Mouse (Mus musculus) adrenal gland, adult 2 months (tissue): ENCODE data around the gene Grem2. TPM values are rescaled to one million over a fixed set of nuclear protein-coding genes. Genes with fewer than 3 reads are reported as not detected.

ENCODE experiments used
- DNase-seq: peaks from one replicate; pipeline ENCODE4 v3.0.0; 2021
- long read RNA-seq: library from polyadenylated mRNA; stranded (forward); transcript quantifications from one replicate; pipeline ENCODE4 v2.0.0, GENCODE M21; 2021
- polyA plus RNA-seq: library from polyadenylated mRNA; depleted of rRNA; stranded (reverse); fragments of >200 nt; gene quantifications from 2 replicates; pipeline ENCODE4 v1.2.3, GENCODE M21; 2012; rRNA removed
- total RNA-seq, 2 experiments: library from RNA; stranded (reverse); gene quantifications; 2 replicates each; pipeline ENCODE4 v1.2.3; 2021

Grem2 gene
- total RNA-seq (1 to 10 TPM; 1.4 to 1.8 TPM), polyA plus RNA-seq (0.74 and 0.88 TPM in 2 replicates)
- long read RNA-seq: 0 reads

DNA sequence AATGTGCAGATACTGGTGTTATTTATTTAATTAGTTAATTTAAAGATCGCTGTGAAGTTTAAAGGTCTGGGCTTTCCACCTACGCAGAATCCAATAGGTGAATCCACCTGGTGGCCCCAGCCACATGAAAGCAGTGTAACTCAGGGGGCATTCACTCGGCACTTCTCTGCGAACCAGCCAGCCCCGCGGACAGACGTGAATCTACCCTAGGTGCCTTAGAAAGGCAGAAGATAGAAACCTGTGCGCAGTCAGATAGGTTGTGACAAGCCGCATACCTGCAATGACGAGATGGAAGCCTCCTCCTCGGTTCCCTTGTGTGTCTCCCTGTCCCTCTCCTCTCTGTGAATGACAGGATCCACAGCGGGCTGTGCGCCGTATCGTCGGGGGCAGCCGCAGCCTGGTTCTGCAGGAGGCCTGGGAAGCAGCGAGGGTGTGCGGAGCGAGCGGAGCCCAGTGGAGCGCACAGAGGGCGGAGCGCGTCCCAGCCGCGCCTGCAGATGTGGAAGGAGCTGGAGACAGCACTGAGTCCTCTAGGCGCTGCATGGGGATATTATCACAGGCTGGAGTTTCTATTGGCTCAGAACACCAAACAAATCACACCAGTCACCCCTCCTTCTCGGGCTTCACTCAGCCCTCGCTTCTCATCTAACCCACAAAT, at the start of gene Grem2:
Gene Grem2 (minus strand): TSS at position 522 of the 658 bp plus-strand sequence.
- peak; percentile 33 for DNase-seq

DNA sequence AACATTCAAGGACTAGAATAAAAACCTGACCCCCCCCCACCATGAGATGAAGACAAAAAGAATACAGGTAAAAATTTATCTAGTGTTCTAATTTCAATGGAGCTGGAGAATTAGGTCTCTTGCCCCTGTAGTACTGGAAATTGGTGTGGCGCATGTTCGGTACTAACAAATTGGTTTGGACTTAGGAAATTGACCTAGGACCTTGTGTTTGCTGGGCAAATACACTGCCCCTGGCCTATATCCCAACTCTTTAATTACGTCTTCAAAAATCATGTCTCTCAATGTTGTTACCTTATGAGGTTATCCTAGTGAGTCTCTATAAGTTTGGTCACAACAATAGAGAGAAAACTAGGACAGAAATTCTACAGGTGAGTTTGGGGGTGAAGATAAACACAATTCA, 38.2 kb upstream of the Grem2 start:
- no peak for DNase-seq

DNA sequence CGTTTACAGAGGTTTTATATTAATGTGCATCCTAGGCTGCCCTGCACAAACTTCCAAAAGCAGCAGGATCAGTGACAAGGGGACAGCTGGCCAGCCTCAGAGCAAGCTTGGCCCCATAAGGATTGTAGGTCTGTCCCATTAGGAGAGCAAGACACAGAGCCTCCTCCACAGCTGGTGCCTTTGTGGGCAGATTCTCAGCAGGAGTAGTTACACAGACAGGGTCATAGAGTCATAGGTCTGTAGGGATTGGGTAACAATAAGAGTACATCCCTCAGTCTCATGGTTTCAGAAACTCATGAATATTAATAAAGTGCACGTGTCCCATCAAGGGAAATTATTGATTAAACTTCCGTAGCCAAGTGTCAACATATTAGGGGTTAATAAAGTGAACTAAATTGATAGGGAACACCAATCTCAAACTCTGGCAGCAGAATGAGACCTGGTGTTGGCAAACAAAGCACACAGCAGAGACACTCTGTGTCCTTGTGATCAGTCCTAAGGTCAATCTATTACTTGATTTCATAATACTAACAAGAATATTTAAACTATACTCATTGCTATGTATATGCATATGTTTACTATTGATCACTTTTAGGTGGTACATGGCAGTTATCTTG, 9.5 kb upstream of the Grem2 start:
- no peak for DNase-seq

DNA sequence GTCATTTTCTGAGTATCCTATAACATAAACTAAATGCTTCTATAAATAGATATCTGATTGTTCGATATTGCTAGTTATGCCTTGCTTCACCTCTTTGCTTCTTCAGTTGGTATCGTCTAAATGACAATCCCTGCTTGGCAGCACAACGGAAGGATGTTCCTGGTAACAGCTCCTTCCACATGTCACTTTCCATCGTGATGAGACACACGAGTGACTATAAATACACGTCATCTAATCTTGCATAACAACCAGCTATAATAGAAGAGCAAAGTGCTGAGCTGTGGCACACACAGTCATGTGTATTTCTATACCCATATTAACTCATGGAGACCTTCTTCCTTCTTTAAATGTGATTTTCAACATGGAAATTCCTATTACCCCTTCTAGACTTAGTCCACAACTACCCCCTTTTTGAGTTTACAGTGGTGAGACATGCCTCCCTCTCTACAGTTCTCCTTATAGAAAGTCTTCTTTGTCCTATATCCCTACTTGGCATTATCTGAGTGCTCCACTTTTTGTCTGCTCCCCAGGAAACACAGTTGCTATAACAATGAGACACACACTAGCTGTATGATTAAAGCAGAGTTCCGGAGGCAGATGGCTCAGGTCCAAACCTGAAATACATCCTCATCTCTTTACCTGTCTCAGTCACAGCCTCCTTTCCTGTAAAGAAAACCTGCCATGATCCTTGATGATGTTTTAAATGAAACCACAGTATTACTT, 8.0 kb upstream of the Grem2 start:
- no peak for DNase-seq

DNA sequence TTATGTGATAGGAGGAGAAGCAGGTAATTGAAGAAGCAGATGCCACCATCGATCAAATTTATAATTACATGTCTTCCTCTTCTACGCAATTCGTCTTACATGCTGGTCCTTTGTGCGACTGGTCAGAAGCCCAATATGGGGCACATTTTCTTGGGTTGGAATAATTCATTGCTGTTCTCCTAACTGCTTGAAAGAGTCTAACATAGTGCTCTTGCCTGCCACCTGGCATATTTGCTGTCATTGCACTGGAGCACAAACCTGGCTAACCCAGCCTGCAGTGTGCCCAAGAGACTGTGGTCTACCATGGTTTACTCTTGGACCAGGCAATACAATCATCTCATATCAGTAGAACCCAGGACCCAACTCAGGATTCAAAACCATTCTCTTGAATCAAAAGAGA, 2.7 kb downstream of the Grem2 start:
- no peak for DNase-seq

DNA sequence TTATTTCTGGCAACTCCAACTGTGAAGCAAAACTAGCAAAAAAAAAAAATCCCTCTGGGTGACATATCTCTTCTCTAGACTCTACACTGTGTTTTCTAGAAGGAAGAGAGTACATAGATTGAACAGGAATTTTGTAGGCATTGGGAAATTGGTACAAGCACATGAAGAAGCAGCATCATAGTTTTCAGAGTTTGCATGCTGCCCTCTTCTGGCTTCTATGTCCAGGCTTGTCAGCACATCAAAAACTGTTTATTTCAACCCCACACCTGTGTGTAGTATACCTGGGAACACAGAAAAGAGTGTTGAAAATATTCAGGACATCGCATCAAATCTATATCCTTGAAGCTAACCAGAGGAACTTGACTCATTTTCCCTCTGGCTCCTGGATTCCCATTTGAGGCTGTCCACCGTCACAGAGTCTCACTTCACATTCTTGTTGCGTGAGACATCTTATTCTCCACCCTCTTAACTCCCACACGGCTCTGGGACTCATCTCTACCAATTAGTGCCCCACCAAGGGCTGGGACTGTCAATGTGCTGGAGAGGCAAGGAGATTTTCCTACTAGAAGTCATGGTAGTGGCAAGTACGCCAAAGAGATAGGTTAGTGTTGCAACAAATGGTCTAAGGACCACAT, 3.3 kb downstream of the Grem2 start:
- DNase-seq: no peak

DNA sequence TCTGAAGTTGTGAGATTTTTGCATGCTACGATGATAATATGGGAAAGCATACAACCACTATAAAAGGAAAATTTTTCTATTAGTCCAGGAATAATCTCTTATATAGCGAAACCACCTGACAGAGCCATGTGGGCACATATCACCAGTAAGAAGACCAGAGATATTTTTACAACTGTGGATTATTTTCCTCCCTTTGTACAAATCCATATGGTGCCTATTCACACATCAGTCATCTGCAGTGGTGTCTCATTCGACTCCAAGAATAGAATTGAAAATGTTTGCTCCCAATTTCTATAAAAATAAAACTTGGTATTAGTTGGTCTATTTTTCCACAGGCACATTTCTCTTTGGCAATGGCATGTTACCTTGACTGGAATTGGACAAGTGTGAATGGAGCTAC, 11.8 kb downstream of the Grem2 start:
- no peak for DNase-seq

DNA sequence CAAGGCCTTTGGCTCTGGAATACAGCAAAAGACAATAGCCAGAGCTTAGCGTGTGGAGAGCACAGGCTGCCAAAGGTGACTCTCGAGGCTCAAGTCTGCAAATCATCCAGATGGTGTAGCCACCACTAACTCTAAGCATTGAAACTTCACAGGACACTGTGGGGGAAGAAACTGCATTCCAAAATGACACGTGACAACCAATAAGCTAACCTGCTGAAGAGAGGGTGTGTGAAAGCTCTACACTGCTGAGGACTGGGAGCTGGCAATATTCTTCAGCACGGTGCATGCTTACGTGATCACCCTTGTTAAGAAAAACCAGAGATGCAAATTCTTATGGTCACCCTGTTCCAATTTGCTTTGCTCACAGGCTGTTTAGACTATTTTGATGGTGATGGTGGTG, 13.4 kb downstream of the Grem2 start:
- no peak for DNase-seq

DNA sequence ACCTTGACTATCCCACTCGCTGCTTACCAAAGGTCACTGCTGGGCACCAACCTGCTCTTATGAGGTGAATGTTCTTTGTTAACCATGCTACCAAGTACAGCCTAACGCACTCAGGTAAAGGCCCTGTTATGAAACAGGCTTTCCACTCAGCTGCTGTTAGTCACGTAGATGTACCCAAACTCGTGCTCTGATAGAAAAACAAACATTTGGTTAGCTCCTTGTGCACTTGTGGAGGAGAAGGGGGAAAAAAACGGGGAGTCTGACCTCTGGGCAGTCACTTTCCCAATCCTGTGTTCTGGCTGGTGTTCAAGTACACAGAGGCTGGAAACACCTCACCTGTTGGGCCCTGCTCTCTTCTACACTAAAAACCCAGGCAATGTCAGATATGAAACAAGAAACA, 14.0 kb downstream of the Grem2 start:
- peak; percentile 5 for DNase-seq

DNA sequence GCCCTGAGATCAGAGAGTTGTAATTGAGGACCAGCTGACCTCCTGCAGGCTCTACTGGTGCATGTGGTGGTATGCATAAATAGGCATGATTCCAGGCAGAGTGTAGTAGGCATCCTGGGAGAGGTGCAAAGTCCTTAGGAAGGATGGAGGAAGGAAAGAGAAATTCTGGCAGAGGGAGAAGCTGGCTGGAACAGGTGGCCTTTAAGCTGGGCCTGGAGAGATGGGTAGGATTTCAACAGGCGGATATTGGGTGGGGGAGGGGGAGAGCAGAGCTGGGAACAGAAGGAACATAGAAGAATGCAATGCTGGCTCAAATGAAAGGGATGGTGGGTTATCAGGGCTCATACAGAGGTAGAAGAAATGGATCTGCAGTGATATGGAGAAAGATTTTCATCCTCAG, 18.9 kb downstream of the Grem2 start:
- DNase-seq: no peak

DNA sequence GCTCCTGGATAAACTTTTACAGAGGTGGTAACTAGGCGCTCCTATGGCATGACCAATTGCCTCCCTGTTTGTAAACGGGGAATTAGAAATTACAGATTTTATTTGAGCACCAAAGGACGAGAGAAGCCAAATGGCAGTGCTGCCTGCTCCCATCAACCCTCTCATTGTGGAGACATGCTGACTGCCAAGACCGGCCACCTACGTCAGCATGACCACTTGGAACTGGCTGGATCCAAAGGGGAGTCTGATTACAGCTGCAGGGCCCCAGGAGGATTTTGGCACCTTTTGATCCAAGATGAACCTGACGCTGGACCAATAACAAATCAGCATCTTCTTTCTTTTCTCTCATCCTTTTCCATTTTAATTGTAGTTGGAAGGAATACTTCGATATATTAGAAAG, 29.1 kb downstream of the Grem2 start:
- DNase-seq: no peak

DNA sequence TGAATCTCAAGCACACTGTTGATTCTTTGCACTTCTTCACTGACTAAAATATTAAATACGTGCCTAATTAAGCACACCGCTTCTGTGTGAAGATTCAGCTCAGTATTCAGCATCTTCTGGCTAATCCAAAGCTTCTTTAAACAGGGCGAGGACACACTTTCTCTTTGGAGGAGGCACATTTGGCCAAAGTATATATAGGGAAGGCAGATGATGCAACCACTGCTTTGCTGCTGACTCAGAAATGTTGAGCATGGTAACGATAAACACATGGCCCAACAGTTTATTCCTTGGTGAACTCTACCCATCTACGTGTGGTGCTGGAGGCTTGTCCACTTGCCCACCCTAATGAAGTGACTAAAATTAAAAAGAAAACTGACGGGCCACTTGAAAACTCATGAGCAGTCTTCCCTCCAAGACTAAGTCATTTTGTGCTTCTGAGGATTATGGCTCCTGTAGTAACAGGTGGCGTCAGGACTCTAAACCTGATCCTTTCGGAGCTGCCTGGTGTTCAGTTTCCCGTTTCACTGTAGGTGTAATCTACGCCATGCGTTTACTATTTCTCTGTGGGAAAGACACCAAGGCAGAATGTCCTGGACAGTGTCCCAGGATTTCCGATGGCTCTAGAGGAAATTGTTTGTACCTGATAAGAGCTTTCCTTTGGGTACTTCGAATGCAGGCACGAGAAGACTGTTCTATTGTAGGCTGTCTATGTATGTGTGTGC, 32.8 kb downstream of the Grem2 start:
- no peak for DNase-seq

DNA sequence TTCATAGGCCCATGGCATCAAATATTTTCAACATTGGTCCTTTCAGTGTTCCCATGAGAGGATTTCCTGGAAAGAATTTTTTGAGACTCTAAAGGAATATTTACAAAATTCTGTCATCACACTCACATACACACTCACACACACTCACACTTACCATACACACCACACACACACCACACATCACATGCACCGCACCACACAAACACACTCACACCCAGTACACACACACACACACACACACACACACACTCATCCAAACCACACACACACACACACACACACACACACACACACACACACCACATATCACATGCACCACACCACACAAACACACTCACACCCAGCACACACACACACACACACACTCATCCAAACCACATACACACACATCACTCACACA, 33.5 kb downstream of the Grem2 start:
- no peak for DNase-seq

DNA sequence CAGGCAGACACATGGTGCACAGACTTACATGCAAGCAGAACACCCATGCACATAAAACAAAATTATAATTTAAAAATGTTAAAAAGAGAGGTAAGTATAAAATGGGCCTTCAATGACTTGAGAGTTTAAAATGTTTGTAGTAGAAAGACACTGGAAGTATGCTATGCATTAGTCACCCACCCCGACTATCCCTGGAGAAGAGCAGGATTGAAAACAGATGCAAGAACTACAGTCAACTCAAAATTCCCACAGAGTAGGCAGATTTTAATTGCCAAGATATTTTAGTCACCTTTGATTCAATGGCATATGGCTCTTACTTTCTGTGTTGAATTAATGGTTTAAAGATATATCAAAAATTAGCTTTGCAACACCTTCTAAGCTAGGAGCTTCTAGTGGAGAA, 39.1 kb downstream of the Grem2 start:
- no peak for DNase-seq

DNA sequence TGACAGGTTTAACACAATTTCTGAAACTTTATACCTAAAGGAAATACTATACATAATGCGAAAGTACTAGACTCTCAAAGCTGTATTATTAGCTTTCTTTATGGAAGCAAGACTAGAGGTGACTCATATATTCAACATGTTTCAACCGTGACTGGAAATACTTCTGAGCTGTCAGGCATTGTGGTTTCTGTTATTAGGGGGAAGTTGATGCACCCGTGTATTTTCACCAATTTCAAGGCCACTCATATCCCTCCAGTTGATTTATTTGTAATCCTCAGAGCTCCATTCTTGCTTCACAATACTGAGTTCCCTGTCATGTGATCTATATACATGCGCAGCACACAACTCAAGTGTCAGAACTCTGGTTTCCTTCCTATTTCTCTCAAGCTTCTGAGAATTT, 46.4 kb downstream of the Grem2 start:
- no peak for DNase-seq

DNA sequence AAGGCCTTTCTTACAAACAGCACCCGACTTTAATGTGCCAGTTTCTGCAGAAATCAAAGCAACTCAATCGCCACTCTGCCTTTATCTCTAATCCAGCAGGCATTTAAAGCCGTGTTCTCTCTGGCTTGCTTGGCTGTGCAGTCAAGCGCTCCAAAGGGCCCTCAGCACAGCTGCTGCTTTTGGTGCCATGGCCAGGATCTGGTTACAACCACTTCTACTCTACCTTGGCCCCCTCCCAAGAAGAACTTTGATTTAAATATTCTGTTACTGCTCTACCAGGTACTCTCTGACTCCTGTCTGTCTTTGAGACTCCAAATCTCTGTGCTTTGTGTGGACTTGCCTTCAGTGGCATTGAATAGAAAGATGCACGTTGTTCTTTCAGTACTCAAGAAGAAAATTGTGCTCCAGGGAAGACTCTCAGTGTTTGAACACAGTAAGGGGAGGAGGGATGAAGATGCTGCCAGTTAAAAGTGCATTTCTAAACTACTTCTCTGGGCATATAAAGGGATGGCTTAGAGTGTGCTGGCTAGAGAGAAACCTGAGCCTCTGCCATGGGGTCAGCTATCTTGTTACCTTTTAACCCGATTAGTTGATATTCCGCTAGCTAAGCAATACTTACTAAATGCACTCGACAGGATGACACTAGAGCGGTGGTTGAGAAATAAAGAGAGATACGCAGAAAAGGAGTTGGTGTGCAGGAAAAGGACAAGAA, 61.1 kb downstream of the Grem2 start:
- no peak for DNase-seq

DNA sequence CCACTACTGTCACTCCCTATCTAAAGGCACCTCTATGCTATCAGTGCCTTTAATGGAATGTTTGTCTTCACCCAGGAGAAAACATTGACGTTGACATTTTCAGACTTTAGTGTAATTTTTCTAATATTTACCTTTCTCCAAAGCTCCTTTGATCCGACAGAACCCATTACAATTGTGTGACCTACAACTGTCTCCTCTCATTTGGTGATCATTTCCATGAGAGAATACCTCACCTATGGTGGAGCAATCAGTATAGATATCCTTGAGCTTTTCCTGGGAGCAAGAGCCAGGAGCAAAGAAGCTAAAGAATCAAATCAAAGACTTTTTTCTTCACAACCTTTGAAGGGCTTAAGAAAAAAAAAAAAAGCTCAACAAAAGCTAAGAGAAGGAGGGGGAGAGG, 65.4 kb downstream of the Grem2 start:
- DNase-seq: no peak

DNA sequence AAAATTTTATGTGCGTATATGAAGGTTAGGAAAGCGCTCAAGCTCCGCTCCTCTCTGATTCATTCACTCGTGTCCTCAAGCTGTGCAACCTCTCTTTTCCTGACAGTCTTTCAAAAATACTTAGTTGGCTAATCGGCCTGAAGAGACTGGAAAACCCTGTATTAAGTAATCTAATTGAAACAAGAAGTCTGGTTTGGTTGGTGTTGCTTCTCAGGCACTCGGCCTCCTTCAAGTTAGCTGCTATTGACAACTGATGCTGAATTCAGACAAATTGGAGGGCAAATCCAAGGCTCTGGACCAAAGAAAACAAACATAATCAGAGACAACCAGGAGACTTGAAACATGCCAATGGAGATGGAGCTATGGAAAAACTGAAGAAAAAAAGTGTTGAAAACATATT, 76.8 kb downstream of the Grem2 start:
- no peak for DNase-seq

DNA sequence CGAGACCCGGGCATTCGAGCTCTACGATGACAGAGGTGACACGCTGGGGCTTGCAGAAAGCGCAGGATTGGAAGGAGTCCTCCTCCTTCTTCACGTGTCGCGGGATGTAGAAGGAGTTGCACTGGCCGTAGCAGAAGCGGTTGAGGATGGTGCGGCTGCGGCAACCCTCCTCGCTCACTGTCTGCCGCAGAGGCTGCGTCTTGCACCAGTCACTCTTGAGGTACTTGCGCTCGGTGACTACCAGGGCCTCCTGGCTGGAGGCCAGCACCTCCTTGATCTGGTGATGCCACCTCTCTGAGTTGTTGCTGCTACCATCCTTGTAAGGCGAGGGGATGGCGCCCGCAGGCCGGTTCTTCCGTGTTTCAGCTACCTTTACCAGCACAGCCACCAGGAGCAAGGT, 84.8 kb downstream of the Grem2 start:
- DNase-seq: no peak

DNA sequence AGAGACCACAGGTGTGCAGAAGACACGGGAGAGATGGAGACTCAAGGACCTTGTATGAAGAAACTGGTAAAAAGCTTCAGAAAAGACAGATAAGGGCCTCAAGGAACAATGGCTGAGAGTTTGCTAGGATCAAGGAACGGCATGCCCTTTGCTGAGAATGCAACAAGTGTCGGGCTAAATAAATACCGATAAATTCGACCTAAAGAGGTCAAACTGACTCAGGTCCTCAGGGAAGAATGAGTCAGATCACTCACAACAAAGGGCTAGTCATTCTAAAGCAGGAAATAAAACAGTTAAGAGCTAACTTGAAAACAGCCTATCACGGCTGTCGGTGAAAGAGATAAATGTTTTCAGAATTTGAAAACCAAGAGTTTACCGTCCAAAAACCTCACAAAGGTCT, 95.1 kb downstream of the Grem2 start:
- DNase-seq: no peak

DNA sequence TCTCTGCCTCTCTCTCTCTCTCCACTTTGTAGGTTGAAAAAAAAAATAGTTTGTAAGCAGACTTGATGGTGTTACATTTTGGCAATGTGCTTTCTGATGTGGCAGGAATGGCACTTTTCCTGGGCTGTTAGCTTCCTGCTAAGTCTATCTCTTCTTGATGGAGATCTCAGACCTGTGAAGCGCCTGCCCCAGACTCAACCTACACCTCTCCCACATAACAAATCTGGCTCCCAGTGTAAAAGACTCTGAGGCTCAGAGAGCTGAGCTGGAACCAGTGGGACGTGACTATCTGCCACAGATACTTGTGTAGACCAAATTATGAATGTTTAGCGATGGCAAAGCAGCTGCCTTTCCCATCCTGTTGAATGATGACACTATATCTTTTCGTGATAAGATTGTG, 109.8 kb downstream of the Grem2 start:
- no peak for DNase-seq

DNA sequence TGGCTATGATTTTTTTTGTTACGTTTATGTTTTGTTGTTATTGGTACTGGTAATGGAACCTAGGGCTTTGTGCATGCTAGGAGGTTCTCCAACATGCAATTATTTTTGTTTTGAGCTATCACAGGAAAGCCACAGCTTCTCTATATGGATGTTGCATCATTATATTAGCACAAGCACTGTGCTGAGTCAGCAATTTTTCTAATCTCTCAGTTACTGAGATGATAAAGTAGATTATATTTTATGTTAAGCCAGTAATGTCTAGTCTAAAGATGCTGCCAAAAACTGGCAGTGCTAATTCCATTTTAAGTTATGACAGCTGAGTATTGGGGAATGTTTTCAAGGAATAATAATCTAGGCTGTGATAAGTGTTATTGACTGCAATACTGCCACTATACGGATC, 133.0 kb downstream of the Grem2 start:
- no peak for DNase-seq
